Mouse (Mus musculus): ENCODE results near the gene Synj1. TPM values are rescaled to one million over a fixed set of nuclear protein-coding genes. Genes with fewer than 3 reads are reported as not detected.

Gene Synj1
- total RNA-seq, 2 experiments from 2014 or later: 28.7 to 48.6 TPM

DNA sequence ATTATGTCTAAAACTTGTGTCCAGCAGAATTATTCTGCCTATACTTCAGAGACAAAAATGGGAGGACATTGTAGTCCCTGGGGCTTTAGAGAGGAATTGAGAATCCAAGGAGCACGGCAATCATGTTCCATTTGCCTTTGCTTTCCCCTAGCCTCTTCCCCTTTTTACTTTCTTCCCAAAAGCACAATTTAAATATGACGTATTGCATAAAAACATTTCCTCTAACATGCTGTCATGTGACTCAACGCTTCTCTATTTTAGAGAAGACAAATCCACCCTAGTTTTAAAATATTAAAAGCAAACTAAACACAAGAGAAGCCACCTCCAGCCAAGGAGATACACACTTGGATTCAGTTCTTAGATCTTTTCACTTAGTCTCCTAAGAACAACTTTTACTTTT lies 739 bp upstream of the Synj1 start:
- no peak for ATAC-seq (replicated peaks; ENCODE audit: low FRiP score, low TSS enrichment, poor library complexity, severe bottlenecking)

GRCm38 (mm10) chr16:91010581-91011020 lies 507 bp downstream of the Synj1 start:
- peak; percentile 8; the same call in 1 of the 2 replicates for ATAC-seq (replicated peaks; ENCODE audit: low FRiP score, low TSS enrichment, poor library complexity, severe bottlenecking)

DNA sequence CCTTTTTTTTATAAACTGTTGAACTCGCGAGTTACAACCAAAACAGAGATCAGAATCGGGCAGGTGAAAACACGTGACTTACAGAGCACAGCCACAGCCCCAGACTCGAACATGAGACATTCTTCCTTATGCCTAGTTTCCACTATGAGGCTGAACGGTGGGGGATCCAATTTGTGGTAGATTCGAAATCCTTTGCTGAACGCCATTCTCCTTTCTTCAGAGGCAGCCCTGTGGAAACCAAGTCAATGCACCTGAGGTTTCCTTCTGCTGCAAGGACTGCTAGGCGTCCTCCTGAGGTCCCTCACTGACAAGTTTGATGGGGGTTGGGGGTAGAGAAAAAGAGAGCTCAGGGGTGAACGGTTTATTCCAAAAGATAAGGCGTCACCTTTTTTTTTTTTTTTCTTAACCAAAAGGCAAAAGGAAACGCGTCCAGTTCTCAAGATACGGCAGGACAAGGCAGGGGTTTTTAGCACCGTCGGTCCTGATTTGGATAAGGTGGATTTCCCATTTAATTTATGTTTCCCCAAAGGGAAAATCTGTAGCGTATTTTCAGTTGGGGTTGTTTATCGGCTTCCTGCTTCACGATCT lies 1.1 kb downstream of the Synj1 start:
- 0 out of 2 replicates have a peak, but pooled peaks have one; percentile 8 for ATAC-seq (replicated peaks; ENCODE audit: low FRiP score, low TSS enrichment, poor library complexity, severe bottlenecking)

DNA sequence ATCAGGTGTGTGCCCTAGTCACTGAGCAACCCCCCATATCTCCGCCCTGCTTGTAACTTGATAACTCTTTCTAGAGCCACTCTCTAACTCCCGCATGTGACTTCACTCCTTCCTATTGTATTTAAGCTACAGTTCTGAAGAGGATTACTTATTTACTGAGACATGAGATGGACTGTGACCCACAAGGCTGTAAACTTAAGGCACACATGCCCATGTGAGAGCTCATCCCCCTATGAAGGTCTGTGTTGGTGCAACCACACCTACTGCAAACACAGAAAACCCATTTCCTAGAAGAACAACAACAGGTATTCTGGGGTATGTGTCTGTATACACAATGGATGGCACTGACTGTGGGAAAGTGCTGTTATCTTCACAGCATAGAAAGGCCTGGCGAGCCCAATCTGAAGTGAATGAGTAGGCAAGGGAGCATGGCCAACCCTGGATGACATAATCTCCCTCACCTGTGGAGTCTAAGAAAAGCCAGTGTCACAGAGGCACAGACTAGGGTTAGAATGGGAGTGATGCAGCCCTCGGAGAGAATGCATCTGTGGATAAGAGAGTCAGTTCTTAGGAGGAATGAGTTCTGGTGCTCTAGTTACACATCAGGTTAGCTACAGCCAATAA lies 6.1 kb downstream of the Synj1 start:
- no peak for ATAC-seq (replicated peaks; ENCODE audit: low FRiP score, low TSS enrichment, poor library complexity, severe bottlenecking)

GRCm38 (mm10) chr16:91001098-91001497 lies 10.0 kb downstream of the Synj1 start:
- ATAC-seq (replicated peaks; ENCODE audit: low FRiP score, low TSS enrichment, poor library complexity, severe bottlenecking): no peak

DNA sequence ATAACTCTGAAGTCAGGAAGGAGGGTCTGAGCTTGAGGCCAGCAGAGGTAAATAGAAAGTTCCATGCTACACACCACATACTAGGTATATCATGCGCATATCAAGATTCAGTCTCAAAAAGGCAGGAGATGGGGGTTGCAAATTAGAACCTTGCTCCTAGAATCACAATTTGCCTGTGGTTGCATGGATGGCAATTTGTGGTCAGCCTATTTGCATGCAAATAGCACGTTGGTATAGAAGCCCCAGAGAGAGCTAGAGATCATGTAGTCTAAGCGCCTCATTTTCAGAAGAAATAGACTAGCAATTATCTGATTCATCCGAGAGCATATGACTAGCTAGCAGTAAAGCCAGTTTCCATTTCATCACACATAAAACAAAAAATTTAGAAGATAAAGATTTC lies 11.3 kb downstream of the Synj1 start:
- no peak for ATAC-seq (replicated peaks; ENCODE audit: low FRiP score, low TSS enrichment, poor library complexity, severe bottlenecking)

DNA sequence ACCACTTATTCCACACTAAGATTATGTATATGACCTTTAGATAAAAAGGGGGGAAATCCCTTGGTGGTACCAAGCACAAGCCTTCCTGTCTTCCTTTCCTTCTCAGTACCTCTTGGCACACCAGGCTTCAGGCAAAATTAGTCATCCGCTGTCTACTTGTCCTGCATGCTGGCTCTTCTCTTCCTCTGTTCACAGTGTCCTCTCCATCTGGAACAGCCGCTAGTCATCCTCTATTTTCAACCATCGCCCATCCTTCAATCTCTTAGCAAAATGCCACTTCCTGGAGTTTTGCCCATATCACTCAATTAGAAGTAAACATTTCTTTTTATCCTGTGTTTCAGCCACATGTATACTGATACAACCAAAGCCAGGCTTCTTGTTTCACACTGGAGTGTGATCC lies 13.3 kb downstream of the Synj1 start:
- ATAC-seq (replicated peaks; ENCODE audit: low FRiP score, low TSS enrichment, poor library complexity, severe bottlenecking): no peak

DNA sequence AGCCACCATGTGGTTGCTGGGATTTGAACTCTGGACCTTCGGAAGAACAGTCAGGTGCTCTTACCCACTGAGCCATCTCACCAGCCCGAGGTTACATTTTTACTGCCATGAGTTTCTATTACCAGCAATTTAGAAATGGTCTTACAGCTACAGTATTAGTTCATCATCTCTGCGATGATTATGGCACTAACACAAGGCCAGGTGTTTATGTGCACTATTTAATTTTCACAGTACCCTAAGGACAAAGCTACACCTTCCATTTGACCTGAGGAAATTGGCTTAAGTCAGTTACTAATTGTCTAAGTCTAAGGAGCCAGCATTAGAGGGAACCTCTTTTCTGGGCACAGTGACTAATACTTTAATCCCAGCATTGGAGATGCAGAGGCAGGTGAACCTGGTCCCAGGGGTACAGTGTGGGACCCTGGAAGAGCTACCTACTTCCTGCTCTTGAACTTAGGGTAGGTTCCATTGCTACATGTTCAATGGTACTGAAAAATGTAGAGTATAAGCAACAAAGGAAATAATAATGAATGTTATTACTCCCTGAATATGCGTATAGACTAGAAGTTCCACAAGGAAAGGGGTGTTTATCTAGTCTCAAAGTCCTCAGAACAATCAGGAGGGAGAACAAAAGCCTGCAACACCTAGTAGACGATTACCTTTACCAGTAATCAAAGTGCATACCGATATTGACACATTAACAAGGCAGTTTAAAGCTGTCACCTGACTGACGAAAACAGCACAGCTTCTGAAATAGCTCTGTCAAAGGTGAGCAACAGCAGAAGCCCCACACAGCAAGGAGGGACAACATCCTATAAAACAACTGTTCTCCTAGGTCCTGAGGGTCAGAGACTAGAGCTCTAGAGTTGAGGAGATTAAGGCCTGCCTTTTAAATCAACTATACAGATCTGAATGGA lies 14.5 kb downstream of the Synj1 start:
- ATAC-seq (replicated peaks; ENCODE audit: low FRiP score, low TSS enrichment, poor library complexity, severe bottlenecking): no peak

GRCm38 (mm10) chr16:90995498-90995897 lies 15.6 kb downstream of the Synj1 start:
- ATAC-seq (replicated peaks; ENCODE audit: low FRiP score, low TSS enrichment, poor library complexity, severe bottlenecking): no peak

GRCm38 (mm10) chr16:90995023-90995422 lies 16.1 kb downstream of the Synj1 start:
- ATAC-seq (replicated peaks; ENCODE audit: low FRiP score, low TSS enrichment, poor library complexity, severe bottlenecking): peak; percentile 66

GRCm38 (mm10) chr16:90989162-90989561 lies 21.9 kb downstream of the Synj1 start:
- no peak for ATAC-seq (replicated peaks; ENCODE audit: low FRiP score, low TSS enrichment, poor library complexity, severe bottlenecking)

DNA sequence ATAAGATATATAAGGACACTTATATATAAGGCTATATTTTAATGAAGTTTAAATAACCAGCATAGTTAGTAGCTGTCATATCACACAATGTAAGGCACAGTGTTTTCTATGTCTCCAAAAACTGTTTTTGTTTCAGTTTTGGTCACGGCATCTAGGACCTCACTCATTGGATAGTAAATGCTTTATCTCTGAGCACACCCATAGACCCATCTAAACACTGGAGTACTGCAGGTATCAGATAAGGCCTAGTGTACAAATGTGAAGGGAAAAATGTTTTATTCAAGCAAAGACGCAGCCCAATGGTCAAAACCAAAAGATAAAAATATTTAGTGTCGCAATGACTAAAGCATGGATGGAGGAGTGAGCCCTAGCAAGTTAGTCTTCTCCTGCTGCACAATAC lies 22.4 kb downstream of the Synj1 start:
- peak; percentile 99 for ATAC-seq (replicated peaks; ENCODE audit: low FRiP score, low TSS enrichment, poor library complexity, severe bottlenecking)

DNA sequence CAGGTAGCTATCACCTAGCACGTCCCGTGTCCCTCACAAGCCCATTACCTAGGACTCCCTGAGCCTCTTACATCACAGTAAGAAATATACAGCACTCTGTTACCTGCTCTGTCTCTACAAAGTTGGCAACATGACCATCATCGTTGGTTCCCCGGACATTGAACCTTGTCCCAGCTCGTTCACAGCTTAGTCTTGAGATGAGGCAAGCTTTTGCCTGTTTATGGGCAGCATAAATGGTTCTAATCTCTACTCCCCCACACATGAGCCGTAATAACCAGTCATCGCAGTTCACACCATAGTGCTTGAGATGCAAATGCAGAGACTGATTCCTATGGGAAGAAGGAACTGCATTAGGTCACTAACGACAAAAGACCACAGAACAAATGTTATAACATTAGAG lies 23.1 kb downstream of the Synj1 start:
- 0 out of 2 replicates have a peak, but pooled peaks have one; percentile 7 for ATAC-seq (replicated peaks; ENCODE audit: low FRiP score, low TSS enrichment, poor library complexity, severe bottlenecking)

- no peak for ATAC-seq (replicated peaks; ENCODE audit: low FRiP score, low TSS enrichment, poor library complexity, severe bottlenecking)
Measured at GRCm38 (mm10) chr16:90971004-90971403, 40.1 kb downstream of the Synj1 start.

GRCm38 (mm10) chr16:90966241-90966640 lies 44.9 kb downstream of the Synj1 start:
- 0 out of 2 replicates have a peak, but pooled peaks have one; percentile 32 for ATAC-seq (replicated peaks; ENCODE audit: low FRiP score, low TSS enrichment, poor library complexity, severe bottlenecking)

- ATAC-seq (replicated peaks; ENCODE audit: low FRiP score, low TSS enrichment, poor library complexity, severe bottlenecking): peak; percentile 96
Measured at GRCm38 (mm10) chr16:90964302-90964701, 46.8 kb downstream of the Synj1 start.

DNA sequence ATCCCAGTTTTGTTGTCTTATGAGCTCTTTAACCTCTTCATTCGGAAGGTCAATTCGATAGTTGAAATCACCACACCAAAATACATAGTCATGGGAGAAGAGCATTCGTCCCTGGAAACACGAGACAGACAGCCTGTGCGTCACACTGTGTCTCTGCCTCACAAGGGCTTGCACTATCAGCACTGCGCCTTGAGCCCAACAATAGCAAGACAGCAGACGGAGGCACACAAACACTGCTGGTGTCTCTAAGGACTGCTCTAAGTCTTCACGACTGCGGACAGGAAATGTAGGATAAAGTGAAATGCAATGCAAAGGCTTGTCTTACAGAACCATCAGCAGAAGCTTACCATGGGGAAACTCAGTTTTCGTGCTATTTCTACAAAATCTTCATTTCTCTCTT lies 47.2 kb downstream of the Synj1 start:
- 0 out of 2 replicates have a peak, but pooled peaks have one; percentile 39 for ATAC-seq (replicated peaks; ENCODE audit: low FRiP score, low TSS enrichment, poor library complexity, severe bottlenecking)

DNA sequence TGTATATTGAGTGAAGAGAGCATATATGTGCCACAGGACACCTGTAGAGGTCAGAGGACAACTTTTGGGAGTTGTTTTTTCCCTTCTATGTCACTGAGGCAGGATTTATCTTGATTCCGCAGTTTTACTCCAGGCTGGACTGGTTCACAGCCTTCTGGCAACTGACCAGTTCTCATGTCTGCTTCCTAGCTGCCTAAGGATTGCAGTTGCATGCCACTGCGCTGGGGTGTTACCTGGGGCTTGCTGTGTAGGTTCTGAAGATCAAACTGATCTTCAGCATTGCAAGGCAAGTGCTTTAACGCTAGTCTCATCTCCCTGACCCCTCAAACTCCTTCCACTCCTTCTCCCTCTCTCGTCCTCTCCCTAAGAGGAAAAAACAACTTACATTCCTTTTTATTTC lies 47.9 kb downstream of the Synj1 start:
- no peak for ATAC-seq (replicated peaks; ENCODE audit: low FRiP score, low TSS enrichment, poor library complexity, severe bottlenecking)

DNA sequence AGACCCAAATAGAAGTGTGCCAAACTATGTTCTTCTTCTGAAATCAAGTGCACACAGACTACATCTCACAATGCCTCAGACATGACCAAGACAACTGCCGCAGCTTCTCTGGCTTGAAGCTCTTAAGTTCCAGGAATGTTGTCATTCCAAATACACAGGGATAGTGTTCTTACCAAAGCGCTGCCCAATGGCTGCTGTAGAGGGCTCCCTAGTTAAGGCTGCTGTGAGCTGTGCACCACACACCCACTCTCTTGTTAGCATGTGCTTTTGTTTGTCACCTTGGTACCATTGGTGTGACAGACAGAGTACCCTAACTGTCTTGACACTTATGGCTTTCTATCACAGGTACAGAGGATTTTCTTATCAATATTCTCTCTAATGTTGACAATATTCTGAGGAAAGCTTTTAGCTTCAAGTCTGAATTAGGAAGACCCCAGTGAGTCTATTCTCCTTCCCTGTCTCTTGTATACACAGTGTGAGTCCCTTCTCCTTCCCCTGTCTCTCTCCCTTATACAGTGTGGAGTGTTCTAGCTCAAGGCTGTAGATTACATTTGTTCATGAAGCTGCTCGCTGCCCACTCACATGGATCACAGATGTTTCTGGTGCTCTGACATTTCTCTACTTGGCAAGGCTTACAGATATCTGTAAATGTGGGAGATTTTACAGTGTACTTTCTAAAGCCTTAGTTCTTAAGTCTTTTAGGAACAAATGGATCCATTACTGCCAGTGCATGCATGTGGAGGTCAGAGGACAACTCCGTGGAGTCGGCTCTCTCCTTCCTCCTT lies 52.6 kb downstream of the Synj1 start:
- no peak for ATAC-seq (replicated peaks; ENCODE audit: low FRiP score, low TSS enrichment, poor library complexity, severe bottlenecking)
